Mouse (Mus musculus) spleen, adult 2 months (tissue): Measurements from ENCODE around the gene Yeats2.

ENCODE experiments used
- CTCF ChIP-seq: fragments of 200-500 bp; IDR thresholded peaks from 2 replicates; pipeline ENCODE4 v1.5.1; 2011; ENCODE audit warnings: mild to moderate bottlenecking, inconsistent platforms; ENCODE audit not compliant: insufficient read depth, insufficient read length, insufficient replicate concordance; ENCODE audit errors: extremely low read depth
- POLR2A ChIP-seq: fragments of 200-500 bp; IDR thresholded peaks from 2 replicates; pipeline ENCODE4 v1.6.1; 2011; ENCODE audit warnings: low read depth, low read length, inconsistent platforms

DNA sequence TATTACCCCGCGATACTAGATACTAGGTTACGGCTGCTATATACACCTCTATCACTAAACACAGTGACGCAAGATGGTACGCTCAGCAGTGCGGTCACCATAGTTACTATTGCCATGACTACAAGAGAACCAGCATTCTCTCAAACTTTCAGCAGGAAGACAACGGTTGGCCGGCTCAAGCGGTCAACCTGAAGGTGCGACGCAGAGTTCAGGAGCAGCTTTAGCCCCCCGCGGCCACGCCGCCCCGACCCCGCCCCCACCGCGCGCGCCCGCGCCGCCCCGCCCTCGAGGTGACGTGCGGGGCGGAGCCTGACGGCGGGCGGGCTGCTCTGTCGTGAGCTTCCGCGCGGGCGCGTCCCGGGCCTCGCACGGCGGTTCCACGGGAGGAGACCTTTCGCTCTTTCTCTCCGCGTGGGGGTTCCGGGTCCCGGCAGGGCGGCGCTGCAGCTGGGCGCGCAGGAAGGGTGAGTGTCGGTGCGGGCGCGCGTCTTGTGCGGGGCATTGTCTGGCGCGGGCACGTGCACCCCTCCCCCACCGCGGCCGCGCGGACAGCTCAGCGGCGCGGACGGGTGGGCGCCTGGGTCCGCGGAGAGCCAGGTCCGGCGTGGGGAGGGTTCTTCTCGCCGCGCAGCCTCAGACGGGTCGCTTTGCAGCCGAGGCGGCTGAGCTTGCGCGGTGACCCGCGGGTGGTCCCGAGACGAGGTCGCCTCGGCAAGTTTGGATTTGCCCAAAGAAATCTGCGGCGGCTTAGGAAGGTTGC, at the start of gene Yeats2:
- TF ChIP-seq POLR2A (peak; percentile 29; the same call in 1 of the 2 replicates), CTCF (no peak)
